Mouse (Mus musculus): Measurements from ENCODE around the gene Comtd1. TPM values are rescaled to one million over a fixed set of nuclear protein-coding genes. Genes with fewer than 3 reads are reported as not detected.
A peak's percentile ranks its signal among the peaks of the same experiment; 100 is the strongest.

Comtd1 gene
- total and polyA plus RNA-seq, 2 experiments, result 4.1 to 8.6 TPM

DNA sequence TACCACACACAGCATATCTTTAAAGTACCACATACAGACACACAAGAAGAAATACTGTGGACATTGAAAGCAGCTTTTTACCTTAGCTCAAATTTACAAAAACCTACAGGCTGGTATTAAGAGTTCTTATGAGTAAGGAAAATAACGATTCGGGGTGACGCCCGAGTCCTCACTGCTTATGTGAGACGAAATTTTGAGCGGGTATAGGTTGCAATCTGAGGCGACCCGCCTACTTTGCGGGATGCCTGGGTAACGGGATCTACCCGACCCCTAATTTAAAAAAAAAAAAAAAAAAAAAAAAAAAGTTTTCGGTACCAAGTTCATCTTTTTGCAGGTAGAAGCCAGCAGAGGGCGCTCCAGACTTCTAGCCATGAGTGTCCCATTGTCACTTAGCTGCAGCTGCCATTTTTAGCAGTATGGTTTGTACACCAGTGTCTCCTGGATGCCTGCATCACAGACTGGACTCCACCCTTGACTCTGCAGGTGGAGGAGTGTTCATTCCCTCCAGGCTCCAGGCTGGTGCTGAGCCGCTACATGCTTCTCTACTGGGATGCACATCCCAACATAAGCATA lies 36.1 kb downstream of the Comtd1 start:
- Histone ChIP-seq H3K36me3 (ENCODE audit: control insufficient read depth, insufficient read depth, low read length) (no peaks in the 10 kb centered on the region), H3K27ac (replicated peaks; ENCODE audit: insufficient read depth, low read depth, low read length) (no peak overlapping the region), H3K4me1 (ENCODE audit: control insufficient read depth, insufficient read depth, low read length) (peaks cover 2% of the 10 kb centered on the region; the same call in 1 of the 2 replicates), H3K79me2 (ENCODE audit: control insufficient read depth, insufficient read depth, low read length) (no peaks in the 10 kb centered on the region), H3K4me3 (ENCODE audit: insufficient read depth, low read depth, low read length) (no peak overlapping the region), H3K27me3 (ENCODE audit: control insufficient read depth, insufficient read depth, low read length) (no peaks in the 10 kb centered on the region), H3K9ac (ENCODE audit: low read depth, low read length) (no peak overlapping the region)
- peak; percentile 59 for DNase-seq (ENCODE audit: extremely low read depth, low read depth, low spot score)
- WGBS, result 20% methylated on average over 14 of the region's 14 CpGs
- peak; percentile 63 for TF ChIP-seq CTCF (IDR thresholded peaks at IDR 0.05; ENCODE audit: low read depth, low read length)
- TF ChIP-seq POLR2A (IDR thresholded peaks at IDR 0.05; ENCODE audit: extremely low read depth, insufficient read depth, low read length), result no peak

DNA sequence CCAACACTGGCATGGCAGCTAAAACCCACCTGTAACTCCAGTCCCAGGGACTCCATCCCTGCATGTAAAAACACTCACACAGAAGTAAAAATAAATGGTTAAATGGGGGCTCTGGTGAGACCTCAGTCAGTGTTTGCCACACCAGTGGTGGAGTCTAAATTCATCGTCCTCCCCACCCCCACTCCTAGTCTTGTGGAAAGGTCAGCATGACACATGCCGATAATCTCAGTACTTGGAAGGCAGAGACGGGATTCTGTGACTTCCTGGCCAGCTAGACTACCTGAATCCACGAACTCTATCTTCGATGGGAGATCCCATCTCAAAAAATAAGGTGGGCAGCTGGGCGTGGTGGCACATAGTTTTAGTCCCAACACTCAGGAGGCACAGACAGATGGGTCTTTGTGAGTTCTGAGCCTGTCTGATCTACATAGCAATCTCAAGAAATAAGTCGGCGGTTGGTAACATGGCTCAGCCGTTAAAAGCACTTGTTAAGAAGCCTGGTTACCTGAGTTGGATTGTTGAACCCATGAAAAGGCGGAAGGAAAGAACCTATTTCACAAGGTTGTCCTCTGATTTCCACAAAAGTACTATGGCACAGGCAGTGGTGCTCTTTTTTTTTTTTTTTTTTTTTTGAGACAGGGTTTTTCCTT lies 36.9 kb downstream of the Comtd1 start:
- H3K27me3 ChIP-seq (ENCODE audit: control insufficient read depth, insufficient read depth, low read length), result no peaks in the 10 kb centered on the region
- no peak overlapping the region for H3K27ac ChIP-seq (replicated peaks; ENCODE audit: insufficient read depth, low read depth, low read length)
- no peak for DNase-seq (ENCODE audit: extremely low read depth, low read depth, low spot score)
- no peaks in the 10 kb centered on the region for H3K79me2 ChIP-seq (ENCODE audit: control insufficient read depth, insufficient read depth, low read length)
- no peak overlapping the region for H3K9ac ChIP-seq (ENCODE audit: low read depth, low read length)
- no peak overlapping the region for H3K4me3 ChIP-seq (ENCODE audit: insufficient read depth, low read depth, low read length)
- H3K4me1 ChIP-seq (ENCODE audit: control insufficient read depth, insufficient read depth, low read length), result peaks cover 2% of the 10 kb centered on the region; the same call in 1 of the 2 replicates
- no peaks in the 10 kb centered on the region for H3K36me3 ChIP-seq (ENCODE audit: control insufficient read depth, insufficient read depth, low read length)
- TF ChIP-seq CTCF (IDR thresholded peaks at IDR 0.05; ENCODE audit: low read depth, low read length) (no peak), POLR2A (IDR thresholded peaks at IDR 0.05; ENCODE audit: extremely low read depth, insufficient read depth, low read length) (no peak)
- WGBS, result 80% methylated on average over 10 of the region's 10 CpGs

DNA sequence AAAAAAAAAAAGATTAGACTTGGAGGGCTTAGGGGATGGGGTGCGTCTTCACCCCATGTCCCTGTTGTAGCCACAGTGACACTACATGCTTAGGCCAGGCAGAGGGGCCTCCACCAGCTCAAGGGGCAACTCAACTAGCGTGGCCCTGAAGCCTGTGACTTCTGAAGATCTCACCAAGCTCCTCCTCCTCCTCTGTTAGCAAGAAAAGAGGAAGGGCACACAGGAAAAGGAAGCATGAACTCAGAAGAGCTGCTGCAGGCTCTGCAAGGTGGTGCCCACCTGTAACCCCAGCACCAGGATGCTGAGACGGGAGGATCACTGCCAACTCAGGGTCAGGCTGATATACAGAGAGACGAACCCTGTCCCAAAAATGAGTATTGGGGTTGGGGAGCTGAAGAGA lies 37.5 kb downstream of the Comtd1 start:
- Histone ChIP-seq H3K79me2 (ENCODE audit: control insufficient read depth, insufficient read depth, low read length) (no peaks in the 10 kb centered on the region), H3K4me3 (ENCODE audit: insufficient read depth, low read depth, low read length) (no peak overlapping the region), H3K9ac (ENCODE audit: low read depth, low read length) (no peak overlapping the region), H3K27ac (replicated peaks; ENCODE audit: insufficient read depth, low read depth, low read length) (no peak overlapping the region), H3K36me3 (ENCODE audit: control insufficient read depth, insufficient read depth, low read length) (no peaks in the 10 kb centered on the region), H3K4me1 (ENCODE audit: control insufficient read depth, insufficient read depth, low read length) (peaks cover 2% of the 10 kb centered on the region; the same call in 1 of the 2 replicates), H3K27me3 (ENCODE audit: control insufficient read depth, insufficient read depth, low read length) (no peaks in the 10 kb centered on the region)
- DNase-seq (ENCODE audit: extremely low read depth, low read depth, low spot score), result no peak
- no peak for TF ChIP-seq POLR2A (IDR thresholded peaks at IDR 0.05; ENCODE audit: extremely low read depth, insufficient read depth, low read length)
- no peak for TF ChIP-seq CTCF (IDR thresholded peaks at IDR 0.05; ENCODE audit: low read depth, low read length)
- 84% methylated on average over 4 of the region's 4 CpGs for WGBS

DNA sequence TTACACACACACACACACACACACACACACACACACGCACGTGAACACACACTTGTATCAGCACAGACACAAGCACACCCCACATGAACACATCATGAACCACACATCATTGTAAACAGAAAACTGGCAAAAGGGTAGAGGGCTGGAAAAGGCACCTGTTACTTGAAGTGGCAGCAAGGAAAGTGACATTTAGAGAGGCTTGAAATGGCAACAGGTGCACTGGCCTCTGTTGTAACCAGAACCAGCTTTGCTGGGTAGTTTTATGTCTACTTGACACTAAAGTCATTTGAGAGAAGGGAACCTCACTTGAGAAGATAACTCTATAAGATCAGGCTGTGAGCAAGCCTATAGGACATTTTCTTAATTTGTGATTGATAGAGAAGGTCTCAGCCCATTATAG lies 39.4 kb downstream of the Comtd1 start:
- no peak overlapping the region for H3K4me3 ChIP-seq (ENCODE audit: insufficient read depth, low read depth, low read length)
- no peak overlapping the region for H3K9ac ChIP-seq (ENCODE audit: low read depth, low read length)
- no peak for DNase-seq (ENCODE audit: extremely low read depth, low read depth, low spot score)
- no peaks in the 10 kb centered on the region for H3K36me3 ChIP-seq (ENCODE audit: control insufficient read depth, insufficient read depth, low read length)
- peaks cover 2% of the 10 kb centered on the region; the same call in 1 of the 2 replicates for H3K4me1 ChIP-seq (ENCODE audit: control insufficient read depth, insufficient read depth, low read length)
- TF ChIP-seq POLR2A (IDR thresholded peaks at IDR 0.05; ENCODE audit: extremely low read depth, insufficient read depth, low read length) (no peak), CTCF (IDR thresholded peaks at IDR 0.05; ENCODE audit: low read depth, low read length) (no peak)
- H3K79me2 ChIP-seq (ENCODE audit: control insufficient read depth, insufficient read depth, low read length), result no peaks in the 10 kb centered on the region
- 87% methylated on average over 2 of the region's 2 CpGs for WGBS
- H3K27me3 ChIP-seq (ENCODE audit: control insufficient read depth, insufficient read depth, low read length), result no peaks in the 10 kb centered on the region
- H3K27ac ChIP-seq (replicated peaks; ENCODE audit: insufficient read depth, low read depth, low read length), result no peak overlapping the region

DNA sequence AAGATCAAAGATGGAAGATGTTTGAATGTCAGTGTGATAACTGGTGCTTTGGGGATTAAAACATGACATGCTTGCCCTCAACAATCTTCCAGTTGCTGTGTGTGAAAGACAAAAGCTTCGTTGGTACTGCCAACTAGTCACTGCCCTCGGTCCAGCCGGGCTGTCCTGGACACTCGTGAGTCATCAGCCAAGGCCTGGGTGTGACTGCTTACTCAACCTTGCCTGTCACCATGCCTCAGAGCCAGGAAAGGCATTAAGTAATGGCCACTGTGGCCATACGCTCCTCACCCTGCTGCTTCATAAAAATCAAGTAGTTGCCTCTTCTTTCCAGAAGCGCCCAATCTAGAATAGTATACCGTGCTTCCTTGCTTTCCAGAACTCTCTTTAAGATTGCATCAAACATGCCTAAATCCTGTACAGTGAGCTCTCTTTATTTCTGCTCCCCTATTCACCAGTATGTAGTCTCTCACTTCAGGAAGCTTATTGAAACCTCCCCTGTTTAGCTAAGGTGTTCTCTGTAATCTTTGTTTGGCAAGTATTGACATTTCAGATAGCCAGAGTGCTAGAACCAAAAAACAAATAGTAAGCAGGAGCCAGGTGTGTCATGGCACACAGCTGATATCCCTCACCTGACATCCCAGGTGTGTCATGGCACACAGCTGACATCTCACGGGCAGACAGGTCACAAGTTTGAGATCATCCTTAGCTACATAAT lies 40.4 kb downstream of the Comtd1 start:
- TF ChIP-seq CTCF (IDR thresholded peaks at IDR 0.05; ENCODE audit: low read depth, low read length) (no peak), POLR2A (IDR thresholded peaks at IDR 0.05; ENCODE audit: extremely low read depth, insufficient read depth, low read length) (no peak)
- Histone ChIP-seq H3K27me3 (ENCODE audit: control insufficient read depth, insufficient read depth, low read length) (no peaks in the 10 kb centered on the region), H3K4me3 (ENCODE audit: insufficient read depth, low read depth, low read length) (no peak overlapping the region), H3K36me3 (ENCODE audit: control insufficient read depth, insufficient read depth, low read length) (no peaks in the 10 kb centered on the region), H3K79me2 (ENCODE audit: control insufficient read depth, insufficient read depth, low read length) (no peaks in the 10 kb centered on the region), H3K4me1 (ENCODE audit: control insufficient read depth, insufficient read depth, low read length) (peaks cover 2% of the 10 kb centered on the region; the same call in 1 of the 2 replicates), H3K9ac (ENCODE audit: low read depth, low read length) (no peak overlapping the region), H3K27ac (replicated peaks; ENCODE audit: insufficient read depth, low read depth, low read length) (no peak overlapping the region)
- WGBS, result 35% methylated on average over 8 of the region's 8 CpGs
- DNase-seq (ENCODE audit: extremely low read depth, low read depth, low spot score), result peak; percentile 83

Data from liver, adult 2 months (tissue).